Mouse (Mus musculus) heart, embryonic 14.5 days (tissue): ENCODE results near the gene Tmem115. TPM values are rescaled to one million over a fixed set of nuclear protein-coding genes. Genes with fewer than 3 reads are reported as not detected.

Experiments
- polyA plus RNA-seq: library from polyadenylated mRNA; unstranded; fragments of >200 nt; fragmentation: Nextera tagmentation; extraction: Ambion mirVana; gene quantifications from 2 replicates; pipeline ENCODE4 v1.2.1, GENCODE M21; 2014

Gene Tmem115
- polyA plus RNA-seq, 1 experiment from 2014 or later: 39.7 TPM

Other genes with a start within 250 kb of the Tmem115 start
- 6.4 and 6.5 TPM in 2 replicates for gene Mapkapk3, start 244.1 kb upstream of the Tmem115 start, polyA plus RNA-seq
- 14.7 and 14.9 TPM in 2 replicates for gene Cish, start 237.9 kb upstream of the Tmem115 start, polyA plus RNA-seq
- gene Hemk1, start 195.6 kb upstream of the Tmem115 start, polyA plus RNA-seq: 13.6 and 14.2 TPM in 2 replicates
- 0.51 and 1.1 TPM in 2 replicates for gene 6430571L13Rik, start 193.3 kb upstream of the Tmem115 start, polyA plus RNA-seq
- 3.0 and 5.6 TPM in 2 replicates for gene Cacna2d2, start 134.3 kb upstream of the Tmem115 start, polyA plus RNA-seq
- 17.6 and 22.8 TPM in 2 replicates for gene Cyb561d2, start 8.2 kb downstream of the Tmem115 start, polyA plus RNA-seq
- gene Nprl2, start 8.3 kb downstream of the Tmem115 start, polyA plus RNA-seq: 28.4 and 31.6 TPM in 2 replicates
- gene Zmynd10, start 13.4 kb downstream of the Tmem115 start, polyA plus RNA-seq: 0.27 TPM in 1 of 2 replicates, not detected in the other
- gene Rassf1, start 17.6 kb downstream of the Tmem115 start, polyA plus RNA-seq: 42.5 and 47.7 TPM in 2 replicates
- gene Tusc2, start 29.3 kb downstream of the Tmem115 start, polyA plus RNA-seq: 49.0 and 53.0 TPM in 2 replicates
- 94.1 and 103 TPM in 2 replicates for gene Hyal2, start 34.0 kb downstream of the Tmem115 start, polyA plus RNA-seq
- 4.4 and 4.6 TPM in 2 replicates for gene Hyal1, start 43.0 kb downstream of the Tmem115 start, polyA plus RNA-seq
- 10.0 and 14.9 TPM in 2 replicates for gene Naa80, start 44.9 kb downstream of the Tmem115 start, polyA plus RNA-seq
- 0.46 and 0.53 TPM in 2 replicates for gene Hyal3, start 46.9 kb downstream of the Tmem115 start, polyA plus RNA-seq
- gene Ifrd2, start 53.7 kb downstream of the Tmem115 start, polyA plus RNA-seq: 44.6 and 45.7 TPM in 2 replicates
- 6.5 and 7.2 TPM in 2 replicates for gene Sema3b, start 75.3 kb downstream of the Tmem115 start, polyA plus RNA-seq
- gene Gnai2, start 101.4 kb downstream of the Tmem115 start, polyA plus RNA-seq: 379 and 410 TPM in 2 replicates
- 2.7 TPM in 2 replicates for gene Slc38a3, start 135.6 kb downstream of the Tmem115 start, polyA plus RNA-seq
- 0.63 and 1.7 TPM in 2 replicates for gene Gnat1, start 145.8 kb downstream of the Tmem115 start, polyA plus RNA-seq
- 4.6 and 6.2 TPM in 2 replicates for gene Sema3f, start 176.5 kb downstream of the Tmem115 start, polyA plus RNA-seq
- gene Rbm5, start 237.1 kb downstream of the Tmem115 start, polyA plus RNA-seq: 116 and 118 TPM in 2 replicates